Comparison of ENCODE assay signal across 13 mouse cellular contexts in genomic region chr2:68934651-68935050, GRCm38 (mm10).
A peak's percentile ranks its signal among the peaks of the same experiment; 100 is the strongest.
DNase-seq lines count a peak whose midpoint lies in the region; ATAC-seq and TF ChIP-seq lines count a peak whose summit lies in the region.
"Had no signal": no experiment of that assay in that cellular context is flagged by ENCODE, and none has a peak within 500 bp of the region (broad histone marks: within the 10 kb centered on the region; RNA-seq: fewer than 3 reads in every experiment).

No protein-coding gene starts in this region.

- H3K4me1 ChIP-seq in midbrain, embryonic 11.5 days (ENCODE audit: control insufficient read depth, insufficient read depth, low read length) = no peaks in the 10 kb centered on the region
- no peaks in the 10 kb centered on the region for H3K4me1 ChIP-seq in midbrain, embryonic 15.5 days
- peaks cover 30% of the 10 kb centered on the region for H3K4me1 ChIP-seq in small intestine, adult 2 months (ENCODE audit: control insufficient read depth, insufficient read depth, insufficient read length, low read length)

- no peak overlapping the region for H3K9ac ChIP-seq in midbrain, embryonic 11.5 days (ENCODE audit: low read length)
- H3K9ac ChIP-seq in midbrain, embryonic 15.5 days = no peak overlapping the region

- WGBS in midbrain, embryonic 11.5 days = 81% methylated on average over 6 of the region's 6 CpGs
- 90% methylated on average over 6 of the region's 6 CpGs for WGBS in midbrain, embryonic 15.5 days
- whole genome bisulfite sequencing in small intestine, adult 2 months = 24% methylated on average over 6 of the region's 6 CpGs

- peak; percentile 79 for DNase-seq in midbrain, embryonic 11.5 days (ENCODE audit: low spot score, missing footprints)
- DNase-seq in heart, adult 8-10 months (ENCODE audit: low spot score) = peak; percentile 56
- DNase-seq in heart, postnatal 4 days = peak; percentile 57
- no peak for DNase-seq in kidney, adult 18-20 months
- DNase-seq in adrenal gland, adult (ENCODE audit: inconsistent age in 2 of 2, low spot score in 1 of 2) = no peak
- DNase-seq in cerebellum, postnatal 10 days = no peak
- DNase-seq: adrenal gland, adult 8-10 months; cerebellum, adult 18-20 months; kidney, adult 9 months; thymus, postnatal 36 days had no signal

- H3K27me3 ChIP-seq in midbrain, embryonic 11.5 days (ENCODE audit: control insufficient read depth, insufficient read depth, low read length) = no peaks in the 10 kb centered on the region
- H3K27me3 ChIP-seq in midbrain, embryonic 15.5 days (replicated peaks) = no peaks in the 10 kb centered on the region
- H3K27me3 ChIP-seq in small intestine, adult 2 months (ENCODE audit: control insufficient read depth, insufficient read depth, low read length) = no peaks in the 10 kb centered on the region

- no peak for TF ChIP-seq POLR2A in small intestine, adult 2 months (IDR thresholded peaks at IDR 0.05; ENCODE audit: low read depth, low read length)

- no peak overlapping the region for H3K4me2 ChIP-seq in midbrain, embryonic 11.5 days
- H3K4me2 ChIP-seq in midbrain, embryonic 15.5 days = no peak overlapping the region

- no peak overlapping the region for H3K27ac ChIP-seq in midbrain, embryonic 11.5 days (ENCODE audit: low read depth, low read length)
- no peak overlapping the region for H3K27ac ChIP-seq in midbrain, embryonic 15.5 days
- H3K27ac ChIP-seq in small intestine, adult 2 months (ENCODE audit: insufficient read depth, low read depth, low read length) = peak overlapping the region; percentile 86
- H3K27ac ChIP-seq: limb, embryonic 10.5 days had no signal

- H3K36me3 ChIP-seq in midbrain, embryonic 11.5 days (ENCODE audit: control insufficient read depth, insufficient read depth, low read length) = no peaks in the 10 kb centered on the region
- no peaks in the 10 kb centered on the region for H3K36me3 ChIP-seq in midbrain, embryonic 15.5 days (replicated peaks)
- peaks cover 9% of the 10 kb centered on the region for H3K36me3 ChIP-seq in small intestine, adult 2 months (ENCODE audit: control insufficient read depth, insufficient read depth, low read length)

- H3K9me3 ChIP-seq in midbrain, embryonic 11.5 days (ENCODE audit: control insufficient read depth, low read length) = no peaks in the 10 kb centered on the region
- H3K9me3 ChIP-seq in midbrain, embryonic 15.5 days = no peaks in the 10 kb centered on the region
- H3K9me3 ChIP-seq: limb, embryonic 10.5 days had no signal

- ATAC-seq in midbrain, embryonic 11.5 days (ENCODE audit: low FRiP score) = no peak
- ATAC-seq in midbrain, embryonic 15.5 days (replicated peaks) = no peak

- no peak overlapping the region for H3K4me3 ChIP-seq in midbrain, embryonic 11.5 days (ENCODE audit: low read depth, low read length)
- H3K4me3 ChIP-seq in midbrain, embryonic 15.5 days = no peak overlapping the region
- H3K4me3 ChIP-seq in small intestine, adult 2 months (ENCODE audit: low read depth, low read length) = no peak overlapping the region
- H3K4me3 ChIP-seq: limb, embryonic 10.5 days had no signal

- no peak for TF ChIP-seq CTCF in small intestine, adult 2 months (IDR thresholded peaks at IDR 0.05; ENCODE audit: extremely low read depth, insufficient read length, insufficient replicate concordance, low read depth, low read length)

Comparison
In these comparisons a context has a peak if more than half of its experiments do, and no peak if none do; other contexts are left out.
1. DNase-seq: peak in midbrain, embryonic 11.5 days (single experiment), heart, adult 8-10 months (single experiment) and heart, postnatal 4 days (single experiment); none in kidney, adult 18-20 months (single experiment), adrenal gland, adult (0 of 2) and cerebellum, postnatal 10 days (0 of 2).